Mouse (Mus musculus) heart, postnatal 10 days (tissue): ENCODE results near the gene Gnas. TPM values are rescaled to one million over a fixed set of nuclear protein-coding genes. Genes with fewer than 3 reads are reported as not detected.

Experiments
- DNase-seq, 2 experiments: peaks; one replicate each; pipeline ENCODE4 v3.0.0; 2021
- intact Hi-C: fragments of 180-260 bp; cut with DNase I; formaldehyde crosslinking; loops from one replicate; pipeline ENCODE4 v1.15.1; 2025
- total RNA-seq, 2 experiments: library from RNA; stranded (reverse); gene quantifications; 2 replicates each; pipeline ENCODE4 v1.2.3; 2021

Gene Gnas
- total RNA-seq, result 1,000 to 10,000 TPM; 1,834 to 2,103 TPM

DNA sequence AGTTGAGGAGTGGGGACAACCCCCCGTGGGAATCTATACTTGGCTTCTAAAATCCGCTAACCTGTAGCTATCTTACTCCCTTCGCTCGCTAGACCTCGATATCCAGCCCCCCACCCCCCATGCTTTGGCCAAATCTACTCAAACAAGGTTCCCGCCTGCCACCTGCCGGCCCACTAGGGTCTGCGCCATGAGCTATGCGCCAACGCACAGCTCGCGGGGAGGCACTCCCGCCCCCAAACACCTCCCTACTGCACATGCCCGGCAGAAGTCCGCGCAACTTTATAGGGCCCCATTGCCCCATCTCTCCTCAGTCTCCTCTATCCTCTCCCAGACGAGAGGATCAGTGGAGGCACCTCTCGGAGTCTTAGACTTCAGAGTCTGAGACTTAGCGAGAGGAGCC is at the start of gene Gnas:
Gnas (plus strand) TSS at position 310 of the 400 bp plus-strand sequence.
- DNase-seq, result peak; percentile 44 to 49
- intact Hi-C loops, result loop anchor here (5.0 to 10.0 kb wide), 3 partner anchors 157 to 1099 kb away; no protein-coding TSS in a partner anchor

DNA sequence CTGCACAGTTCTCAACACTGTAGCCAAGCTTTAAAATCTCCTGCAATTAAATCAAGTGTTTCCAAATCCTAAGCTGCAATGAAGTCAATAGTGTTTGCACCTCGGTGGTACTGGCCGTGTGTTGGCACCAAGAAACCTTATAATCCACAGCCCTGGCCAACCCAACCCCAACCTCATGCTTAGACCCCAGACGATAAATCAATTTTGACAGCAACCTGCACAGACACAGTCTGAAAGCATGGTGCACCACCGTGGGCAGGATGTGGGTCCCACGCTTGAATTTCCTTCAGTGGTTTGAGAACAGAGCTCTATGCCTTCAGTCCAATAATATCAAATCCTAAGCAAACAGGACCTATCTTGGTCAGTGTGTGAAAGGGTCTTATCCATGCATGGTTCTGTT is 41.7 kb upstream of the Gnas start:
- intact Hi-C loops, result no loop called here
- DNase-seq, result no peak

DNA sequence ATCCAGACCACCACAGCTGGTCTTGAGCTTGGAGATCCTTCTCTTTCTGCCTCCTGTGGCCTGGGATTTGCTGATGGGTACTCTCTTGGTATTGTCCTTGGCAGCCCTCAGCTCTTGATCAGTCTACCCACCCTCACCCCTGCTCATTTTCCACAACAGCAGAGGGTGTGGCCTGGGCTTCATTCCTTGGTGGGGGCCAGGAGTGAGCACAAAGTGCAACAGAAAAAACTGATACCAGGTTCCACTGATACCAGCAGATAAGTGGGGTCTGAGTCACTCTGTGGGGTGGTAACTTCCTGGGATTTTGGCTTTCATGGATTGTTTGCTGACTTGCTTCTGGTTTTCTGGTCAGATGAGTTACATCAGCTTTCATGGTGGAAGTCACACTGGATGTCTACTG is 32.2 kb upstream of the Gnas start:
- intact Hi-C loops, result no loop called here

DNA sequence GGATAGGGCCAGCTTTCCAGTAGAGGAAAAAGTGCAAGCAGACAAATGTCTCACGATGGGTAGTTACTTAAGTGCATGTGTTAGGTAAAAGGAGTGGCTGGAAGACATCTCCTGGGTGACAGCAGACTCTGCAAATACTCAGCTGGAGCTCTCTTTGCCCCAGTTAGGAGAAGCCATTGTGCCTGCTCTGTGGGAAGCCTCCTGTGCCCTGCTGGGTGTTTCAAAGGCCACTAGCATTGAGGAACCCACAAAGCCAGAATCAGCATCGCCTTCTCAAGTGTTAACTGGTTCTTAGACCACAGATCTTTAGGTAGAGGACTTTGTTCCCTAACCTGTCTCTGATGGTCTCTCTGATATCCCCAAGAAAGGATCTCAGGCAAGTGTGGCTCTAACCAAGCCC is 26.8 kb upstream of the Gnas start:
- intact Hi-C loops, result no loop called here

More for the DNA sequence above, 32.2 kb upstream of the Gnas start:
- no peak for DNase-seq

DNA sequence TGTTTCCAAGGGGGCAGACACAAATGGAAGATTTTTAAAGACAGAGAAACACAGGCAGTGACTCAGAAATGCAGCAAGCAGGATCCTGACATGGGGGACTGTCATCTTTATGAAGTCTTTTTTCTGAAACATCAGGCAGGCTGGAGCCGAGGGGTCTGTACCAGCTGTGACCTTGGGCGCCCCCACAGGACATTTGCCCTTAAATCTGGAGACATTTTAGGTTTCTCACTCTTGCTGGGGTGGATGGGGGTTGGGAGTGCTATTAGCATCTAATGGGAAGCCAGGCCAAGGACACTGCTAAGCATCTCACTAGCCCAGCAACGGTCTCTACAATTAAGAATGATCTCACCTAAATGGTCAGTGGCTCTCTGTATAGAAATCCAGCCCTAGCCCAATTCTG is 24.1 kb upstream of the Gnas start:
- no peak for DNase-seq
- intact Hi-C loops, result no loop called here

More for the DNA sequence above, 26.8 kb upstream of the Gnas start:
- DNase-seq, result no peak

DNA sequence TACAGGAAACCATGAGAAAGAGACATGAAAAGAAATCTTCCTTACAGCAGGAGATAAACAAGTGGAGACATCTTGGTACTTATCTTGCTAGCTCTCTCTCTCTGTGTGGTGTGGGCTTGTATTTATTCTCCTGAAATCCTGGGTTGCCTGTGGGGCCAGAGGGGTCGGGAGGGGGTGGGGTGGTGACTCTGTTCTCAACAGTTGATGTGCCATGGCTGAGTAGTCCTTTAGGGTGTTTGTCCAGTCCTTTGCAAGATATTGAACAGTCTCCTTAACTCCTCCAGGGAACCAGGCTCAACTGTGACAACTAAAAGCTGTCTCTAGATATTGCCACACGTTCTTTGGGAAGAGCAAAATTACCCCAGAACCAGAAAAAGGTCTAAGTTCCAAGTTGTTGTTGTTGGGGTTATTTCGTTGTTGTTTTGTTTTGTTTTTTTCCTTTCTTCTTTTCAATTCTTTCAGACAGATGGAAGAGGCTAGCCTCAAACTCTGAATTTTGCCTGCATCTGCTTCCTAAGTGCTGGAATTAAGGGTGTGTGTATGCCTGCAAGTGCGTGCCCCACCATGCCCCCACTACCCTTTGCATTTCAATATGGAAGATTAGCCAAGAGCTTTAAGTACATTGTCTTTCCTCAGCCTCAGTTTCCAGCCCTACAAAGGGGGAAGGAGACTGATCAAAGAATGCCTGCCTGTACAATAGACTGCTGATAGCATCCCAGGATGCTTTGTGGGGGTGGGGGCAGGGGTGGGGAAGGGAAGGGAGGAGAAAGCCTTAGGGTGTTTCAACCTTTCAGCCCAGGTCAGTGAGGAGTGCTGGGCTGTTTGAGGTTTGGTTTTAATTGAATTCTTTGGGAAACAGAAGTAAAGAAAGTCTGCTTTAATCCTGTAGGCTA is 23.0 kb upstream of the Gnas start:
- intact Hi-C loops, result no loop called here
- no peak for DNase-seq

DNA sequence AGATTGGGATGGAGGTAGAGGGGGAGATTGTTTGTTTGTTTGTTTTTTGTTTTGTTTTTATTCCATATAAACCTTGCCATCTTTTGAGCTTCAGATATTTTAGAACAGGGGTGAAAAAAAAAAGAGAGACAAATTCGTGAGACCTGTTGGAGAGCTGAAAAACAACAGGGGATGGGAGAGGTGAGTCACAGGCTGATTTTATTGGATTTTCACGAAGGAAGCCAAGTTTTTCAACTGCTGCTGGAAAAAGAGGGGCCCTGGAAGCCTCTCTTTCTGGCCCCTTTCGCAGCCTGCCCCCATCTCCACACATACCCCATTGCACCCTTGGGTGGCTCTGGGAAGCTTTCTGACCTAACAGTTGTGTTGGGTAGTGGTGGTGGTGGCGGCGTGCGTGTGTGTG is 22.3 kb upstream of the Gnas start:
- DNase-seq, result no peak

DNA sequence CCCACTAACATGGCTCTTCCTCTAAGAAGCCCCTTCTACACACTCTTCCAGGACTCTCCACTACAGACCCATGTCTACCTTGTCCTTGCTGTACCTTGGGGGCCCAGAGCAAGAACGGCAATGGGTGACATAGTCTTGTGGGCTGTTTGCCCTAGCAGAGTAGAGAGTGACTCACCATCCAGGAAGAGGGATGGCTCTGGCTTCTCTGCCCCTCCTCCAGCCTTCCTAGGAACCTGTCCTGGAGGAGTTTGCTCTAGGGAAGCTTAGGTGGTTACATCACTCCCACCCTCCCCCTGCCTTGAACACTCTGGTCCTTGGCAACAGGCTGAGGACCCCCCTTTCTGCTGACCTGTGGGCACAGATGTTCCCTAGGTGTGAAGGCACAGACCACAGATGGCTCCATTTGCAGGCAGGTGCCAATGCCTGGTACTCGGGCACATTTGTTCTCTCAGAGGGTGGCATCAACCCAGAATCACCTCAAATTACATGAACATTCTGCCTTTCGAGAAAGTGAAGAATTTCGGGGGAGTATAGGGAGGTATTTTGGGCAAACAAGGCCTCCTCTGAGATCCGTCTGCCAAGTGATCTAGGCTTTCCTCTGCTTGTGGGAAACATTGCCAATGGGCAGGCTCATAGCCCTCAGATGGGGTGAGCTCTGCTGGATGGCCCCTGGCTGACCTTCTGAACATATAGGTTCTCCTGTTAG is 20.9 kb upstream of the Gnas start:
- intact Hi-C loops, result no loop called here
- DNase-seq, result no peak

More for the DNA sequence above, 22.3 kb upstream of the Gnas start:
- intact Hi-C loops, result no loop called here

DNA sequence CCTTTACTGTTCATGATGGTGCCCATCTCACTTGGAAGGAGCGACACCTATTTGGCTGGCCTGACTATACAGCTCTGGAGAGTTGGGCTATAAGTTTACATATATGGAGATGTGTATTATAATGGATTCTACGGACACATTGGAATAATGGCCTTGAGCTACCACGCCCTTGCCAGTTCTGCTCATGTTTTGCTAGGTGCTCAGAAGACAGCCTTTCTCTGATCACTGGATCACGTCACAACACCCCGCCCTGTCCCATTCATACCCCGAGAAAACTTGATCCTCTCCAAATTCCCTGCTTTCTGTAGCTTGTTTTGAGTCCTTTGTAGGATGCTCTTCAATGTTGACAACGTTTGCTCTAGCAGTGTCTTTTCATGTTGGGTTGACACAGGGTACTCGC is 19.9 kb upstream of the Gnas start:
- no peak for DNase-seq
- intact Hi-C loops, result no loop called here

DNA sequence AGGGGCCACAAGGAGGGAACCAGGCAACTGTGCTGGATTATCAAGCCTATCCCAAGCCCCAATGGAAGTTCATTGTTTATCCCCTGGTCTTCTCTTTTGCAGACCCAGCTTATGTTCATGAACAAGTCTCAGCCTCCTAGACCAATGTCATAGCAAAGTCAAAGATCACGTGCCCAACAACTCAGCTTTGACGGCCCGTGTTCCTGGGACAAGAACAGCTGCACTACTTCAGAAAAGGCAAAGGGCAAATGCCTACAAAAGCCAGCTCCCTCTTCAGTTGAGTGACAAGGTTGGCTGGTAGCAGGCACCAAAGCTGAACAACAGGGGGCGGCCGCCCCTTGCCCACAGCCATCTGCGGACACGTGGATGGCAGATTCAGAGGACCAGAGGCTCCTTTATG is 13.7 kb upstream of the Gnas start:
- DNase-seq, result no peak

DNA sequence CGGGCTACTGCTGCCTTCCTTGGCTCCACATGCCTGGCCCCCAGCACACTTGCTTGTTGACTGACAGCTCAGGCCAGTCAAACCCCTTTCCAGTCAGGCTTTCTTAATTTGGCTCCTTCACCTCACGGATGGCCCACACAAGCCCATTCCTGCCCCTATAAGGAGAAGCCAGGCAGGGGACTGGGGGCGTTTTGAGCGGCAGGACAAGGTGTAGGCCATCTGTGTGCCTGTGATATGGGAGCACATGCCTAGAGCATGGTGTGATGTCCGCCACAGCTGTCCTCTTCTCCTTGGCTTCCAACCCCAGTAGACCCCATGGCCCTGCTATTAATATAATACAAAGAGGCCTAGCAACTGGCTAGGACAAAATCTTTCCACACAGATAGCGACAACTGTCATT is 12.7 kb upstream of the Gnas start:
- intact Hi-C loops, result no loop called here

More for the DNA sequence above, 13.7 kb upstream of the Gnas start:
- intact Hi-C loops, result no loop called here

DNA sequence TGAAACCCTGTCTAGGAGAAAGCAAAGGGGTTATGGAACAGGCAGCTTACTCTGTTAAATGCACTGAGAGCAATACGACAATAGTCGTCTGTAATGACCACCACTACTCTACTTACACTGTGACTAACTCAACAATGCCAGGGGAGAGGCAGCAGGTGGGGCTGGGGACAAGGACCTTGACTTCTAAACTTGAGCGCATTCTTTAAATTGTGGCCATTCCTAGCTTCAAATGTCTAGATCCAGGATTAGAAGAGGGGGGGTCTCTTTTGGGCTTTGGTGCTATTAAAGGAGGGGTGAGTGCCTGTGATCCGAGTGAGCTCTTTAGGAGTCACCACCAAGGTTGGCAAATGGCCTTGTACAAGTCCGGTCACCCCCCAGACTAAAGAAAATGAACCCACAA is 11.0 kb upstream of the Gnas start:
- DNase-seq, result no peak
- intact Hi-C loops, result no loop called here

More for the DNA sequence above, 12.7 kb upstream of the Gnas start:
- DNase-seq, result no peak

DNA sequence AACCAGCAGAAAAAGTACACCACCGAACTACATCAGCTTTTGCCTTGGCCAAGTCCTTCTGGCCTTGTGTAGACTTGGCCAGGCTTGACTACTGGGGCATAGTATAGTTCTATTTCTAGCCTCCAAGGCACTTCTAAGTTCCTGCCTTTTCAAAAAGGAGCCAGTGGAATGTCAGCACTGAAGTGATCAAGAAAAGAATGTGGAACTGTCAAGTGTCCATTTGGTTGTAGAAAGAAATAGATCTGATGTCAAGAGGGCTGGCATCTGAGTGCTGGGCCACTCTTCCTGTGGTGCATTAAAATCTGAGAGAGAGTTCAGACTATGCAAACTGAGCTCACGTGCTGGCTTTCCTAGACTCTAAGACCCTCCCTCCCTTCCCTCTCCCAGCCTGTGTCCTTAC is 10.2 kb upstream of the Gnas start:
- intact Hi-C loops, result no loop called here
- peak in 1 of 2 experiments; percentile 34 for DNase-seq

DNA sequence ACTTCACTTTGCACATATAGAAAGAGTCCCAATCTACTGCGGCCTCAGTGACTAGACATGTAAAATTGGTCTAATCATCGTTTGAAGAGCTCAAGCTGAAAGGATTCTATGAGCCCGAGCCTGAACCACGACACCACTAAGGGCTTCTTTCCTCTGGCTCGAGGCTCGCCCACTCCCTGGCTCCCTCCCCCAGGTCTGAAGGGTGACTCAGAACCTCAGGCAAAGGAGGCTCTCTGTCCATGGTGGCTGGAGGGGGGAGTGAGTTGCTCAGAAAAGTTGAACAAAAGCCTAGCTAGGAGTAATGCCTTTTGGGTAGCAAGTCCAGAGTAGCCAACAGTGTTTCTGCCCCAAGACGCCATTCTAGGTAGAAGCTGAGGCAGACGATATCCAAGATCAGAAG is 4.3 kb upstream of the Gnas start:
- no peak for DNase-seq
- intact Hi-C loops, result loop anchor here (5.0 to 10.0 kb wide), 3 partner anchors 152 to 1095 kb away; no protein-coding TSS in a partner anchor

DNA sequence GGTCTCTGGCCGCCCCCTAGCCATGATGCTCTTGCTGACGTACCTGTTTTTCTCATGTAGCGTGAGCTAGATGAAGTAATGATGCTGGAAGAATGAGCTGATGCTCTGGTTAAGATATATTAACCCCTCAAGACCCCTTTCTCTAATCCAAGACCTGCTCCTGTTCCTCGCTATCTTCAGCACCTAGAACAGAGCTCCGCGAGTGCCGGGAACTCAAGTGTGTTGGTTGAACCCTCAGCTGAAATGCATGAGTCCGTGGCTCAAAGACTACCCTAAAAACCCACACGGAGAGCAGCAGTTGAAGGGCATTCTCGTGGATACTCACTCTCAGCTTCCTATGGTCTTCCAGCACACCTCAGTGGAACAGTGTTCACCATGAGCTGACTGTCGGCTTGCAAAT is 779 bp upstream of the Gnas start:
- intact Hi-C loops, result loop anchor here (5.0 to 10.0 kb wide), 3 partner anchors 156 to 1099 kb away; no protein-coding TSS in a partner anchor
- no peak for DNase-seq

DNA sequence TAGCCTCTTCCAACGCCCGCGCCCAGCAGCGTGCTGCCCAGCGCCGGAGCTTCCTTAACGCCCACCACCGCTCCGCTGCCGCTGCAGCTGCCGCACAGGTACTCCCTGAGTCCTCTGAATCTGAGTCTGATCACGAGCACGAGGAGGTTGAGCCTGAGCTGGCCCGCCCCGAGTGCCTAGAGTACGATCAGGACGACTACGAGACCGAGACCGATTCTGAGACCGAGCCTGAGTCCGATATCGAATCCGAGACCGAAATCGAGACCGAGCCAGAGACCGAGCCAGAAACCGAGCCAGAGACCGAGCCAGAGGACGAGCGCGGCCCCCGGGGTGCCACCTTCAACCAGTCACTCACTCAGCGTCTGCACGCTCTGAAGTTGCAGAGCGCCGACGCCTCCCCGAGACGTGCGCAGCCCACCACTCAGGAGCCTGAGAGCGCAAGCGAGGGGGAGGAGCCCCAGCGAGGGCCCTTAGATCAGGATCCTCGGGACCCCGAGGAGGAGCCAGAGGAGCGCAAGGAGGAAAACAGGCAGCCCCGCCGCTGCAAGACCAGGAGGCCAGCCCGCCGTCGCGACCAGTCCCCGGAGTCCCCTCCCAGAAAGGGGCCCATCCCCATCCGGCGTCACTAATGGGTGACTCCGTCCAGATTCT is 812 bp downstream of the Gnas start:
- intact Hi-C loops, result loop anchor here (5.0 to 10.0 kb wide), 3 partner anchors 158 to 1100 kb away; no protein-coding TSS in a partner anchor
- DNase-seq, result peak in 1 of 2 experiments; percentile 11

DNA sequence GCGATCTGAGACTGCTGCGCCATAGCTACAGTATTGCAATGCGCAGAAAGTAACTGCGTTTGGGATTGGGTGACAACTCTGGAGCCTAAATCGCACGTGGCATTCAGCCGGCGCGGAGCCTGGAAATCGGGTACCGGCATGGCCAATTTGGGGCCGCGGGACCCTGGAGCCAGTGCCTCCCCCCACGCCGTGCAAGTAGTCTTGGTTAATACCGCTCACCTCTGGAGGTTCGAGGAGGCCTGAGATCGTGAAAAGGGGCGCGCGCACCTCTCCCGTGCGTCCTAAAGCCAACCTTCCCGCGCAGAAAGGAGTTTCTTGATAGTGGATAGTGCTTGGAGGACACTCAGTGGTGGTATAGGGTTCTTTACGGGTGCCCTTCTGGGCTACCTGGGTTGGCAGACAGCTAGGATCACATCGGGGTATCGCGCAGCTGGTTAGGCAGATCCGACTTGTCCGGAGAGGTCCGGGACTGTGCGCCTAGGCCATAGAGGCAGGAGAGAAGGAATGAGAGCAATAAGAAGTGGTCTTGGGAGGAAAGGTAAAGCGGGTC is 1.9 kb downstream of the Gnas start:
- intact Hi-C loops, result loop anchor here (10.0 kb wide), 1 partner anchor 1101 kb away; no protein-coding TSS in a partner anchor
- peak in 1 of 2 experiments; percentile 13 for DNase-seq

DNA sequence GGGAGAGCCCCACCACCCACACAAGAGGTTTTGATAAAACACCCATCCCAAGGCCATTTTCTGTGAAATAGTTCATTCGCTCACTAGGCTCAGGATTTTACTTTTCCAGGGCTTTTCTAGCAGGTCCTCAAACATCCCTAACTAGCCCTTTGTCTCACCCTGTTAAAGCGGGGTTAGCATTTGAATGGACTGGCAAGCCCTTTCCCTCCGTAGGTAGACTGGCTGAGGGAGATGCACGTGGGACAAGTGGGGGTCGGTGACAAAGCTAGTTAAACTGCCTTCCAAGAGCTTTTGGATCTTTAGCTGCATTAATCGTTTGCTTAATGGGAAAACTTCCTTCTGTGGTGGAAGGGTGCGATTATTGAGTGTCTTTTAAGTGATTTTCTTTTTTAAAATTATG is 3.8 kb downstream of the Gnas start:
- intact Hi-C loops, result loop anchor here (10.0 kb wide), 1 partner anchor 1103 kb away; no protein-coding TSS in a partner anchor

DNA sequence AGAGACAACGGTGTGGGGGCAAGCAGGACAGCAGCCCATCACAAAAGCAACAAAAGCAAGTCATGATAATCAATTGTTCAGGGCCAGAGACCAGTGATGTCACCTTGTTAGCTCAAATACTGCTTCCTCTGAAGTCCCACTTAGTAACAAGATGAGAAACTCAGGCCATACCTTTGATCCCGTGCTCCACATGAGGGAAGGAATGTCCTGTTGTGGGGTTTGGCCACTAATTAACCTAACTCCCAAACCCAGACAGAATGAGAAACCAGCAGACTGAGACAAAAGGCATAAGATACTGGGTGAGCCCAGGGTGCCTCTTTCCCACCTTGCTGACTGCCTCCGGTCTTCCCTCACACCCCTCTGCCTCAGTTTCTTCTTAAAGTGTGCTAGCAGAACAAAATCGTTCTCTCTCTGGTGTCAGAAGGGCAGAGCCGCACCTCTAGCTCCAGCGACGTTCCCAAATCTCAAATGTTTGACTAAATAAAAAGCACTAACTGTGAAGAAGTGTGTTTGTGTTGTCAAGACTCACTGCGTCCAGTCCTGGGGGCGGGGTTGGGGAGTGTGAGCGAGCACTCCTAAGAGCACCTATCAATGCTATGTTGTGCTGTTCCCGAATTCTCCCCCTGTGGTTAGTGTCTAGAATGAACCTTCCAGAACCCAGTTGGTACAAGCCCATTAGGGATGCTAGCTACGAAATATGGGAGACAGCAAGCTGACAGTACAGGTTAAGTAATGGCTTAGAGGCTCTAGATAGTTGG is 4.7 kb downstream of the Gnas start:
- intact Hi-C loops, result loop anchor here (10.0 kb wide), 1 partner anchor 1104 kb away; no protein-coding TSS in a partner anchor
- no peak for DNase-seq

More for the DNA sequence above, 3.8 kb downstream of the Gnas start:
- no peak for DNase-seq
